Mouse (Mus musculus) lung, postnatal 25 days (tissue): ENCODE measurements around the gene Kcnma1.

Source experiments
- DNase-seq: peaks from one replicate; pipeline ENCODE4 v3.0.0; 2022; ENCODE audit warnings: low spot score

The Kcnma1 gene

GRCm38 (mm10) chr14:23435861-23436260, 578.4 kb downstream of the Kcnma1 start:
- no peak for DNase-seq

GRCm38 (mm10) chr14:23430006-23430405, 584.3 kb downstream of the Kcnma1 start:
- no peak for DNase-seq

- DNase-seq: peak; percentile 10
Observed at GRCm38 (mm10) chr14:23429043-23429442, 585.2 kb downstream of the Kcnma1 start.

GRCm38 (mm10) chr14:23422481-23423040, 591.7 kb downstream of the Kcnma1 start:
- no peak for DNase-seq

- DNase-seq: no peak
Observed at GRCm38 (mm10) chr14:23418955-23419354, 595.3 kb downstream of the Kcnma1 start.

GRCm38 (mm10) chr14:23407051-23407450, 607.2 kb downstream of the Kcnma1 start:
- DNase-seq: no peak

- DNase-seq: peak; percentile 41
Observed at GRCm38 (mm10) chr14:23400777-23401469, 613.4 kb downstream of the Kcnma1 start.

GRCm38 (mm10) chr14:23397642-23398041, 616.6 kb downstream of the Kcnma1 start:
- no peak for DNase-seq

- DNase-seq: no peak
Observed at GRCm38 (mm10) chr14:23391566-23391965, 622.7 kb downstream of the Kcnma1 start.

- no peak for DNase-seq
Observed at GRCm38 (mm10) chr14:23390768-23391167, 623.5 kb downstream of the Kcnma1 start.

- no peak for DNase-seq
Observed at GRCm38 (mm10) chr14:23390161-23390560, 624.1 kb downstream of the Kcnma1 start.

- no peak for DNase-seq
Observed at GRCm38 (mm10) chr14:23386786-23387185, 627.5 kb downstream of the Kcnma1 start.

- DNase-seq: no peak
Observed at GRCm38 (mm10) chr14:23385776-23386608, 628.3 kb downstream of the Kcnma1 start.

GRCm38 (mm10) chr14:23378351-23379087, 635.8 kb downstream of the Kcnma1 start:
- DNase-seq: no peak

- DNase-seq: no peak
Observed at GRCm38 (mm10) chr14:23372021-23372420, 642.3 kb downstream of the Kcnma1 start.

- no peak for DNase-seq
Observed at GRCm38 (mm10) chr14:23360491-23360995, 653.7 kb downstream of the Kcnma1 start.

GRCm38 (mm10) chr14:23358776-23359175, 655.5 kb downstream of the Kcnma1 start:
- no peak for DNase-seq

- no peak for DNase-seq
Observed at GRCm38 (mm10) chr14:23357529-23358278, 656.6 kb downstream of the Kcnma1 start.

- no peak for DNase-seq
Observed at GRCm38 (mm10) chr14:23326786-23327185, 687.5 kb downstream of the Kcnma1 start.

GRCm38 (mm10) chr14:23305288-23305687, 709.0 kb downstream of the Kcnma1 start:
- DNase-seq: no peak

GRCm38 (mm10) chr14:23300443-23300842, 713.8 kb downstream of the Kcnma1 start:
- no peak for DNase-seq
